Mouse (Mus musculus): ENCODE measurements around the gene Pigf.
A peak's percentile ranks its signal among the peaks of the same experiment; 100 is the strongest.
"Not testable (repeated sequence)": the region's sequence is repeated elsewhere in the genome, so short reads cannot be mapped to it uniquely, and the experiment has no call there.

Gene Pigf

DNA sequence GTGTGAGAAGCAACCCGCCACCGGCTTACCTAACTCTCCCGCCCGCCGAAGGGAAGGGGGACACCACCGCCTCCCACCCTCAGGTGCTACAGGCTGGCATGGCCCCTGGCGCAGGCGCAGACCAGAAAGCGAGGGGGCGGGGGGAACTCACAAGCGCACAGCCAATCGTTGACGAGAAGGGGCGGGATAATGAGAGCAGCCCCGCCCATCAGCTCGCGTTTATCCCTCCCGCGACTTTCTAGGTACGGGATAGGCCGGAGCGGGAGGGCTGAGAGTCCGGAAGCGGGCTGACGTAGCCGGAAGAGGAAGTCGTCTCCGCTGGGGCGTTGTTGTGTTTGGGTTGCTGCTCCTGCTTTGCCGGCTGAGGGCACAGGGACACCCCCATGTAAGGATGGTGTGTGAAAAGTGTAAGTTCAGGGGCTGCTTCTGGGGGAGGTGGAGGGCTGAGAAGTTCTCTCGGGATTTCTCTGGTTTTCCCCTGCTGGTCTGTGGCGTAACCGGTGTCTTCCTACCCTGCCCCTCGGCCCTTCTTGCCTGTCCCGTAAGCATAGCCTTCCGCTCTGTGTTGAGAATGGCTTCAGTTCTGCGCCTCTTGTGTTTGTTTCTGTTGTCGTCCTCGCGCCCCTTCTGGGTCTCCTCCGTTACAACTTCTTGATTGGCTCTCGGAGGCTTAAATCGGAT, at the start of gene Pigf, which contains the start of gene Cript:
Pigf (minus strand) TSS at position 138 of the 681 bp plus-strand sequence.
Cript (plus strand) TSS at position 282 of the 681 bp plus-strand sequence.
- peak; percentile 98 to 99 for DNase-seq

- DNase-seq = no peak
Measured at GRCm38 (mm10) chr17:87073470-87073869, 48.3 kb upstream of the Pigf start.

- no peak for DNase-seq
Measured at GRCm38 (mm10) chr17:87072766-87073440, 47.7 kb upstream of the Pigf start.

DNA sequence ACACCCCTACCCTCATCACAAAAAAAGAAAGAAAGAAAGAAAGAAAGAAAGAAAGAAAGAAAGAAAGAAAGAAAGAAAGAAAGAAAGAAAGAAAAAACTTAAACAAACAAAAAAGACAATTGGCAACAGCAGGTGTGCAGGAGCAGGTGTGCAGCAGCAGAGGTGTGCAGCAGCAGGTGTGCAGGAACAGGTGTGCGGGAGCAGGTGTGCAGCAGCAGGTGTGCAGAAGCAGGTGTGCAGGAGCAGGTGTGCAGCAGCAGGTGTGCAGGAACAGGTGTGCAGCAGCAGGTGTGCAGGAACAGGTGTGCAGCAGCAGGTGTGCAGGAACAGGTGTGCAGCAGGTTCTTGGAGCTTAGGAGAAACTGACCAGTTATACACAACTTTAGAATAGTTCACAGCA, 47.0 kb upstream of the Pigf start:
- not testable (repeated sequence) for DNase-seq

DNA sequence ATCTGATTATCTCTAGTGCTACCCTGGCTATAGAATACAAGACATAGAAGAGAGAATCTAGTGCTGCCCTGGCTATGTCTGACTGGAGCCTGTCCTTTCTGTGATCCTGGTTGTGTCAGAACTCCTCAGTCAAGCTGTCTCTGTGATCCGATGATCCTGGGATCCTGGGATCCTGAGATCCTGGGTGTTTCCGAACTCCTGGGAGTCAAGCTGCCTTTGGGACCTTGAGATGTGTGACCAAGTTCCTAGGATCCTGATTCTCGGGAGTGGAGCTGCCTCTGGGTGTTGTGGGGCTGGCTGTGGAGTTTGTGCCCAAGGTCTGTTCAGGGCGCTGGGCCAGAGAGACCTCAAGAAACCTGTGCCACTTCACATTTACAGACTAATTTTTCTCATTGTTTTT, 43.8 kb upstream of the Pigf start:
- no peak for DNase-seq

DNA sequence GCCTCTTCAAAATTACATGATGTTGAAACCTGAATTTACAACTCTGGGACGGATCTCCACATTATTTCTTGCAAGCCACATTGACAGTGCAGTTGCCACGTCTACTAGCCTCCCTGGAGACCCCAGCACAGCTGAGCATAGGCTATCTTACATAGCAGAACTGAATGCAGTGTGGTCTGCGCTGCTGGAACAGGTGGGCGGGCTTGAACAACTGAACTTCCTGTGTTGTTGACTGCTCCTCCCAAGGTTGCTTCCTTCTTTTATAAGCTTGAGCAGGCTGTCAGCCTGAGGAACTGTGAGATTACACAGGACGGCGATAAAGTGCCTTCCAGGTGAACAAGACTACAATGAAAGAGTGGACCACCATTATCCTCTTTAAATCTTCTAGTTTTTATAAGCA, 38.8 kb upstream of the Pigf start:
- DNase-seq = no peak

DNA sequence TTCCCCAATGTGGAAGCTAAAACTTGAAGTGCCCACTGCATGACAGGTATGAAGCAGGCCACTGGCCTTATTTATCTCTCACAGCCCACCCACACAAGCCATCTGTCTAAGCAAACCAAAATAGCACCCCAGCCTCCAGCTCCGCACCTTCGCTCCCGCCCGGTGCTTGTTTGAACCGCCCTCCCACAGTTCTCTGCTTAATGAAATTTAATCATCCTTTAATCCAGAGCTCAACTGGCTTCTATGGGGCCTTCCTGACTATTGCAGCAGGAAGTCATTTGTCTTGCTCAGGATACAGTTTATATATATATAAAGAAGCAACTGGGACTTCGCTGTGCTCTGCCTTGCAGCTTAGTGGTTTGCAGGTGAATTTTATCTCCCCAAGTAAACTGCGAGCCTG, 38.3 kb upstream of the Pigf start:
- DNase-seq = peak in 1 of 2 experiments; percentile 30

- DNase-seq = peak; percentile 51
Measured at GRCm38 (mm10) chr17:87062639-87063038, 37.4 kb upstream of the Pigf start.

DNA sequence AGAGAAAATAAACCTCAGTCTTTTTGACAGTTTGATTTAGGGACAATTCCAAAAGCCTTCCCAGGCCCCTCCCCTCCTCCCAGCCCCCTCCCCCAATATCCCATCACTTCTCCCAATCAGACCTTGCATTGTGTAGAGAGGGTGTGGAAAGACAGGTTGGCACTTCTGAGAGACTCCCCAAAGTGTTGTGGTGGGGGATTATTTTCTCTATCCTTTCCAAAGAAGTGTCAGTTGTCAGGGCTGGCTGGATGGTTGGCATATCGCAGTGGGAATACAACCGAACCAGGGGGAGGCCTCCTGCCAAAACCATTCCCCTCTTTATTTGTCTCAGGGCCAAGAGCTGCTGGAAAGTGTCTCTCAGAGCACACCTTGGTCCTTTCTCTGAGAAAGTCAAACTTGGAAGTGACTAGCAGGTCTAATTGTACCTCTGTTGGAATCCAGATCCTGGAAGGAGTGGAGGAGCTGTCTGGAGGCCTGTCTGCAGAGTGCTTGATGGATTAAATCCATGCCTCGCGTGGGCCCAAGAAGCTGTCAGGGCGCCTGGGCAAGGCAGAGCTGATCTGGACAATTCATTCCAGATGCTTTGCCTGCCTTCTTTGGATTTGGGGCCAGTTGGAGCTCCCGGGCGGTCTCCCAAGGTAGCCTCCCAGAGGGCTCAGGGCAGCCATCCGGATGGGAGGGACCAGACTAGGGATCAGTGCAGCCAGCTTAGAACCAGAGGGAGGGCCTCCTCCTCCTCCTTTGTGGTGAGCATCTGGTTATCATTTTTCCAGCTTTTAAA, 32.5 kb upstream of the Pigf start:
- DNase-seq = no peak

- no peak for DNase-seq
Measured at GRCm38 (mm10) chr17:87056761-87057160, 31.6 kb upstream of the Pigf start.

- no peak for DNase-seq
Measured at GRCm38 (mm10) chr17:87055663-87056062, 30.5 kb upstream of the Pigf start.

- DNase-seq = peak in 1 of 2 experiments; percentile 41
Measured at GRCm38 (mm10) chr17:87055051-87055459, 29.8 kb upstream of the Pigf start.

- DNase-seq = no peak
Measured at GRCm38 (mm10) chr17:87053921-87054320, 28.7 kb upstream of the Pigf start.

DNA sequence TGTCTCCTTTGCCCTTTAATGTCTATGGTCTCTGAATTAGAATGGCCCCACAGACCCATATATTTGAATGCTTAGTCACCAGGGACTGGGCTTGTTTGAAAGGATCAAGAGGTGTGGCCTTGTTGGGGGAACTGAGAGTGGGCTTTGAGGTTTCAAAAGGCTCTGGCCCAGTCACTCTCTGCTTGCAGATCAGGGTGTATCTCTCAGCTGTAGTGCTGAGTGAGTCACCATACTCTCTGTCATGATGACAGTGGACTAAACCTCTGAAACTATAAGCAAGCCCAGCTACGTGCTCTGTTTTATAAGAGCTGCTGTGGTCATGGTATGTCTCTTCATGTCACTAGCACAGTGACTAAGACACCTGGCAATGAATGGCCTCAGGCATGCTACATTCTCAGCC, 27.2 kb upstream of the Pigf start:
- no peak for DNase-seq

DNA sequence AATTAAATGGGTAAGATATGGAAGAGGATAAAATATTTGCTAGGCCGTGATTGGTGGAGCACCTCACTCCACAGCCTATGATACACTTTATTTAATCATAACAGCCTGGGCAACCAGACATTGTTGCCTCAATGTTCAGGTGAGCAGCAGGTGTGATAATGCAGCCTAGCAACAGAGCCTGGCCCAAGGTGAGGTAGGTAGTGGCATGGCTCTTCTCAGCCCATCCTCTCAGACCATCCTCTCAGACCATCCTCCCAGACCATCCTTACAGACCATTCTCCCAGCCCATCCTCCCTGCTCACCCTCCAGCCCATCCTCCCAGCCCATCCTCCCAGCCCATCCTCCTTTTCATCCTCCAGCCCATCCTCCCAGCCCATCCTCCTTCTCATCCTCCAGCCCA, 26.4 kb upstream of the Pigf start:
- no peak for DNase-seq

- peak in 1 of 2 experiments; percentile 22 for DNase-seq
Measured at GRCm38 (mm10) chr17:87050469-87051175, 25.4 kb upstream of the Pigf start.

GRCm38 (mm10) chr17:87049696-87050095, 24.5 kb upstream of the Pigf start:
- no peak for DNase-seq

DNA sequence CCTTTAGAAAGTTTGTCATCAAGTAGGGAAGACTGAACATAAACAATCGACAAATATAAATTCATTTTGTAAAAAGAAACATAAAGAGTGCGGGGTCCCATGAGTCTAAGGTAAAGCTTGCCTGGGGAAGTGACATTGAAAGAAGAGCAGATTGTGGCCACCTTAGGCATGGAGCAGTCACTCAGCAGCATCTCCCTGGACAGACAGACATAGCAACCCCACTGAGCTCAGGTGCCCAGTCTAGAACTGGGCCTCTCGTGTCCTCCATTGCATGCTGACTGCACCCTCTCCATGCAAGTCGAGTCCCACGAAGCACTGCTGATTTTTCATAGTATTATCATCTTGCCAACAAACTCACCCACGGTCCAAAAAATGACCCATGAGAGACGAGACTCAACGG, 19.6 kb upstream of the Pigf start:
- DNase-seq = no peak

GRCm38 (mm10) chr17:87044364-87044763, 19.2 kb upstream of the Pigf start:
- peak; percentile 88 to 96 for DNase-seq

DNA sequence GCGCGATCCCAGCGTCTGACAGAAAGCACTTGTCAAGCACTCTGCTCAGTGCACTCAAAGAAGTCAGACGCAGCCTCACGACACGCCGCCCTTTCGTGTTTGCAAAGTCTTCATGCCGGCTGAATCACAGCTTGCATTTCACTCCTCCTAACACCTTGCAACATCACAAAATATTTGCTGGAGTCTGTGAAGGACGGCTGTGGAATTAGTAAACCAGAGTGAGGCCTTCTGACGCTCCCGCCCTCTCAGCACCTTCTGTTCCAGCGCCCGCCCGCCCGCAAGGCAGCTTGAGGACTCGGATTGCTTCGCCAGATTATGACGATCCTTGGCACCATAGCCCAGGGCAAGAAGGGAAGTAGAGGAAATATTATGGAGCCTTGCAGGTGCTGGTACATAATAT, 16.5 kb upstream of the Pigf start:
- DNase-seq = peak in 1 of 2 experiments; percentile 23

GRCm38 (mm10) chr17:87038496-87038895, 13.3 kb upstream of the Pigf start:
- no peak for DNase-seq

DNA sequence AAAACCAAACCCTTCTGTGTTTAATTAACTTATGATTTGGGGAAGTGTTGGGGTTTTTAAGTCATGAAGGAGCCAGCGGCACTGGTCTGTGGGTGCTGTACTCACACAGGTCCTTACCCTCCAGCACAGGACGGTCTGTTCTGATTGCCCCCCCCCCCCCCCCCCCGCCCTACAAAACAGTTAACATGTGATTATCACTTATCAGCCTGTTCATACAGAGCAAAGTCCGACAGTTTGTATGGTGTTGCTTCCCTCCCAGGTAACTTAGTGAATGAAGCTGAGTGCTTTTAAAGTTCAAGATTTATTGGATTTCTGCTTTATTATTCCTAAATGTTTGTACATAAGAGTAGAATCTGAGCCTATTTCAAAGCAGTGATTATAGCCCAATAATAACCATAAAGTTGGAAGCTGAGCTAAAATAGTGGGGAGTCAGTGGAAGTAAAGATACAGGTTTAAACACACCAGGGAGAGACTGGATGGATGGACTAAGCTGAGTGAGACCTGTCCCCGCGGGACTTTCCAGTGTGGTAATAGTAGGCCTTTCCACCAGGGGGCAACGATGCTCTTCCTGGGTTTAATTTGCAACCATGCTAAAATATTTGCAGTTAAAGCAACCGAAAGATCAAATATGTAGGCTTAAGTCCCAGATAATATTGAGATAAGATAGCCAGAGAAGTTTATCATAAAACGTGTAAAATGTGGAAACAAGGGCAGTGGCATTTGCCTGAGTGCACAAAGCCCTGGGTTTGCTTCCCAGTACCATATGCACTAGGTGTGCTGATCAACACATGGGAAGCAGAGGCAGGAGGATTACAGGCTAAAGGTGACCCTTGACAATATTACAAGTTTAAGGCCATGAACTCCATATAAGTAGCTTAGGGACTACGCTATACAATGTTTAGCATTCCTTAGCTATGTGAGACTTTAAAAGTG, 11.2 kb upstream of the Pigf start:
- peak in 1 of 2 experiments; percentile 35 for DNase-seq

Measured in cerebellum, postnatal 25 days (tissue).